Mouse (Mus musculus) heart, postnatal 36 days (tissue): ENCODE measurements around the gene 1700001C19Rik. TPM values are rescaled to one million over a fixed set of nuclear protein-coding genes. Genes with fewer than 3 reads are reported as not detected.

Source experiments
- DNase-seq, 2 experiments: peaks; one replicate each; pipeline ENCODE4 v3.0.0; 2021 to 2022
- intact Hi-C: fragments of 180-260 bp; cut with DNase I; formaldehyde crosslinking; loops from one replicate; pipeline ENCODE4 v1.15.1; 2025
- total RNA-seq, 2 experiments: library from RNA; stranded (reverse); gene quantifications; 2 replicates each; pipeline ENCODE4 v1.2.3; 2021

1700001C19Rik gene
- total RNA-seq, 2 experiments from 2014 or later = not detected

DNA sequence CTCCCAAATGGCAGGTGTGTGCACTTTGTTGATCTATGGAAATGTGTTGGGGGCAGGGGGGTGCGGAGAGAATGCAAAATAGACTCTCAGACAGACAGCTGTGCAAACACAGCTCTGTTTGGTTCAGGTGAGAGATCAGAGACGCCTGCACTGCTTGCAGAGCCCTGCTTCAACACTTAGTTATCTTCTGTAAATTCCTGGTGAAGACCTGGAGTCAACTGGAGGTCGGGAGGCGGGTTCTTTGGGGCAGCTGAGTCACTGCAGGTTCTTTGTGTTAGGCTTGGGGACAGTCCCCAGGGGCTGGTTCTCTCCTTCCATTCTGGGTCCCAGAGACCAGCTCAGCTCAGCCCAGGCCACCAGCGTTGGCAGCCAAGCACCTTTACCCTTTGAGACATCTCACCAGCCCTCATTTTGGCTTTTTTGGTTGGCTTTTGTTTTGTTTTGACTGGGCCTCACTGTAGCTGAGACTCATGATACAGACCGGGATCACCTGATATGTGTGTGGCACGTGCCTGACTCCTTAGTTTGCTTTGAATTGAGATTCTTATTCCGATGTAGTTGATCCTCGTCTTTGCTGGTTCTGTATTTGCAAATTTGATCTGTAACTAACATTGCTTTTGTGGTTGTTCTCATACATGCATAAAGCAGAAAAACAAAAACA is 25.7 kb upstream of the 1700001C19Rik start:
- DNase-seq = no peak

DNA sequence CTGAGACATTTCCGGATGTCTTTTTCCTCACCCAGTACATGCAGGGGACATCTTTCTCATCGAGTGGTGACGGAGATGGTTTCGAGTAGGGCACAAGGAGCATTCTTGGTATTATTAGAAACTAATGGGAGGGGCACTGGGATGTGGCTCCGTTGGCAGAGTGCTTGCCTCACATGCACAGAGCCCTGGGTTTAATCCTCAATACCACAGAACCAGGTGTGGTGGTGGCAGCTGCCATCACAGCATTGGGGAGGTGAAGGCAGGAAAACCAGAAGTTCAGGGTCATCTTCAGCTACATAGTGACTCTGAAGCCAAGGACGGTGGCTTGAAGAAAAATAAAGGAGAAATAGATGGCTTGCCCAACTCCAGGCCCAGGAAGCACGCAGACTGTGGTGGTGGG is 25.0 kb upstream of the 1700001C19Rik start:
- DNase-seq = no peak
- intact Hi-C loops = no loop called here

More for the DNA sequence above, 25.7 kb upstream of the 1700001C19Rik start:
- intact Hi-C loops = no loop called here

DNA sequence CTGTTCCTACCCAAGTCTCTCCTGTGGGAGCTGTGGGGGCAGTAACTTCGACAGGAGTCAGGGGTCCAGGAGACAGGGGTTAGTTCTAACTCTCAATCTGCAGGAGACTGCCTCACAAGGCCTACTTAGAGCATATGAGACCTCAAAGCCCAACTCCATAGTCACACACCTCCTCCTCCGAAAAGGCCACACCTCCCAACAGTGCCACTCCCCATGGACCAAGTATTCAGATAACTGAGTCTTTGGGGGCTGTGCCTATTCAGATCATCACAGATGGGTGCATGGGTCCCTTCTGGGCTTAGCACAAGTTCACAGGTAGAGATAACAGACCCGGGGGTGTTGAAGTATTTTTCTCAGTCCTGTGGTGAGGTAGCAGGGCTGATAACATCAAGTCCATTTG is 24.5 kb upstream of the 1700001C19Rik start:
- intact Hi-C loops = no loop called here
- DNase-seq = no peak

DNA sequence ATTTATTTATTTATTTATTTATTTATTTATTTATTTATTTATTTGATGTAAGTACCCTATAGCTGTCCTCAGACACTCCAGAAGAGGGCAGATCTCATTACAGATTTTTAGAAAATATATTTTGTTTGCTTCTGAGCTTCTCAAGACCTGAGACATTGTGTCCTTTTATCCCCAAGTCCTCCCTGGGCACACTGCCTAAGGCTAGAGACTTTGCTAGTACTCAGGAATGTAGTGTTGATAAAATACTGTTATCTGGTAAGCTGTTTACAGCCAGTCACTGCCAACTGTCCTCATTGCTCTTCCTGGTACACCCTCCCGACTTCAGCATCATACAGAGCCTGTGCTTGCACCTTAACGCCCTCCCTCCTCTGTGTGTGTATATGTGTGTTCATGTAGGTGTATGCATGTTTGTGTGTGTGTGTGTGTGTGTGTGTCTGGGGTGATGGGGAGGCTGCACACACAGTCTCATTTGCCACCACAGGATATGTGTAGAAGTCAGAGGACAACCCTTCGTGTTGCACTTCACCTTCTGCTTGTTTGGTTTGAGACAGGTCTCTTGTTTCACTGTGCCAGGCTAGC is 22.3 kb upstream of the 1700001C19Rik start:
- DNase-seq = no peak
- intact Hi-C loops = no loop called here

DNA sequence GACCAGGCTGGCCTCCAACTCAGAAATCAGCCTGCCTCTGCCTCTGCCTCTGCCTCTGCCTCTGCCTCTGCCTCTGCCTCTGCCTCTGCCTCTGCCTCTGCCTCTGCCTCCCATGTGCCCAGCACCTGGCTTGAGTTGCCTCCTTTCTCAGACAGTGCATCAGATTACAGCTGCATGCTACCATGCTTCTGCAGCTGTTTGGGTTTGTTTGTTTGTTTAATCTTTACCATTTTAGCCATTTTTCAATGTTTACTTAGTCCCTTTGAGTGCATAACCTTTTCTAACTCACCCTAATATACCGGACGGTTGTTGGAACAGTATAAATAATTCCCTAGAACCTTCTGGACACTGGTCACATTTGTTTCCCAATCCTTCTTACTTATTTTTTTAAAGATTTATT is 21.8 kb upstream of the 1700001C19Rik start:
- intact Hi-C loops = no loop called here
- no peak for DNase-seq

DNA sequence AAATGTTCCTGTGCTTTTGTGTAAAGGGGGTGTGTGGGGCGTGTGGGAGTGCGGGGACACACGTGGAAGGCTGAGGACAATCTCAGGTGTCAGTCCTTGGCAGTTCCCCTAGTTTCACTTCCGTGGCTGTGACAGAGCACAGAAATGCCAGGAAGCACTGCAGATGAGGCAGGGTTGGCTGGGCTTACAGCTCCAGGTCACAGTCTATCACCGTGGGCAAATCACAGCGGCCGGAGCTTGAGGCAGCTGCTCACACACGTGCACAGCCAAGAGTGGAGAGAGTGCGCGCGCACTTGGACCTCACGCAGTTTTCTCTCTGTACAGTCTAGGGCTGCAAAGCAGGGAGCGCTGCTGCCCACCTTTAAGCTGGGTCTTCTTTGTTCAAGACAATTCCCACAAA is 21.1 kb upstream of the 1700001C19Rik start:
- intact Hi-C loops = no loop called here
- DNase-seq = no peak

DNA sequence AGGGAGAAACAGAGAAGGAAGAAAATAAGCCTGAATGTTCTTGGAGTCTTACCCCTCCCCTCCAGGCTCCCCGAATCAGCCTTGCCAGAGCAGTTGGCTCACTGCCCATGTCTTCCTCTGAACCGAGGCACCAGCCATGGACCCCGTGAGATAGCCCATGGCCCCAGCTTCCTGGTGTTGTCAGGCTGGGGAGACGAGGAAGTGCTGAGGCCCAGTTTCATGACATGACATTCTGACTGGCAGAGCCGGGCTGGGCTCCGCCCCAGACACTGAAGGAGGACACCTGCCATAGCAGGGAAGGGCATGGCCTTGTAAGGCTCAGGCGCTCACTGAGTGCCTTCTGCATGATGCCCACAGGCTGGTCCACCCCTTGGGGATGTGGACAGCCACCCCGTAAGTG is 17.5 kb upstream of the 1700001C19Rik start:
- no peak for DNase-seq
- intact Hi-C loops = no loop called here

DNA sequence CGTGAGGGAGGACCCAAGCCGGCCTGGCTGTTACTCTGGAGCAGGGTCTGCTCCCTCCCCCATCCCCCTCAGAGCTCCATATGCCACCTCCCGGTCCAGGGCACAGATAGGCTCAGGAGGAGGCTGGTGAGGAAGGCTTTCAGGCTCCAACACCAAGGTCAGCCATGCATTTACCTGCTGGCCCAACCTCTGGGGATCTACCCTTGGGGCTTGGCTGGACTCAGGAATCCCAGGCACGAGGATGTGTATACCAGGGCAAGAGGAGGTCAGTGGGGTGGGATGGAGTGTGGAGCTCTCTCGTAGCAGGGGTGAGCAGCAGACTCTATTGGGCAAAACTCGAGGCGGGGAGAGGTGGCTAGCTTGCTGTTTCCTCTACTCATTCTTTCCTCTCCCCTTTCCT is 15.7 kb upstream of the 1700001C19Rik start:
- intact Hi-C loops = no loop called here
- no peak for DNase-seq

DNA sequence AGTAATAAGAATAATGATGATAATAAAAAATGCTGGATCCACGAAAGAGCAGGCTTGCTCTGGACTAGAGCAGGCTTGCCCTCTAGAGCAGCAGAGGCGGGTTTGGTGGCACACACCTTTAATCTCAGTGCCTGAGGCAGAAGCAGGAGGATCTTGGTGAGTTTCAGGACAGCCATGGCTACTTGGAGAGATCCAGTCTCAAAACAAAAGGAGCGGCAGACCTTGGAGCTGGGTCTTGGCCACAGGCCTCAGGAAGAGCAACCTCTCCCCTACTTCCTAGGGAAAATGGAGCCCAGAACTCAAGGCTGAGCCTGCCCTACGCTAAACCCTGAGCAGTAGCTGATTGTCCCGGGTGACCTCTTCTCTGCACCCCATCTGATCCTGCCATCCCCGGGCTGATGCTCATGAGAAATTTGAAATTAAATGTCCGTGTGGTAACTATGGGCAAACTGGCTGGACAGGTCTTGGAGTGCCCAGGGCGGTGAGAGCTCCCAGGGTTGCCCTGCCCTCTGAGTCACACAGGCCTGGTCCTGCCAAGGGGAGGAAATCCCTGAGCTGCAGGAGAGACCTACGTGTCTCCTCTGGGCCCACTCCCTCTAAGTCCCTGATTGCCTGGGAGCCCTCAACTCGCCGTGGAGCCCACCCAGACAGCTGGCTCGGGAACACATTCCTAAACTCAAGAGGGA is 13.8 kb upstream of the 1700001C19Rik start:
- no peak for DNase-seq
- intact Hi-C loops = no loop called here

DNA sequence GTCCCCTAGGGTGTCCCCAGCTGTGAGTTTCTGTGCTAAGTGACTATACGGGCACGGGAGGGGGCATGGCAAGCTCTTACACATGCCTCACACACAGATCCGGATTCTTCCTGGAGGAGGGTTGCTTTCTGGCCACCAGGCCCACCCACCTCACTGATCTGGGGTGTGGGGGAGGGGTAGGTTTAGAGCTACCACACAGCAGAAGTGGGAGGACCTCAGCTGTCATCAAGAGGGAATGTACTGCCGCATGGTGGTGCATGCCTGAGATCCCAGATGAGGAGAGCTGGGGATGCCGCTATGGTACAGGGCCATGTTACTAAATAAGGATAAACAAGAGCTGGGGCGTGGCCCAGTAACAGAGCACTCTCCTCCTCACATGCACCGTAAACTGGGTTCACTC is 13.1 kb upstream of the 1700001C19Rik start:
- DNase-seq = no peak
- intact Hi-C loops = no loop called here

DNA sequence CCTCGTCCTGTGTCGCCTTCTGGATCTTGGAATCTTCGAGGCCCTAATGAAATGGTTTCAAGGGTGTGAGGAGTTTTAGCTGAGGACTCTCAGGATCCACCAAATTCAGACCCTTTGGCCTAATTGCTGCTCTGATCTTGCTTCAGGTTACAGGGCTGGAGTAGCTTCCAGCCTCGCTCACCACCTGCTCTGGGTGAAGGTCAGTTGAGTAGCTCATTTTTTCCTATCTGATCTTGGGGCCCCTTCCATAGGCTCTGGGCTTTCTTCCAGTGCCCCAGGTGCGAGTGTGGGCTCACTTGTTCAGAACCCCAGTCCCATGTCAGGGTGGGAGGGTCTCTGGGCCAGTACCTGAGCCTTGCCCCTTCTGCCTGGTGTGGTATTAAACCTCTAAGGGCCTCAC is 12.3 kb upstream of the 1700001C19Rik start:
- no peak for DNase-seq
- intact Hi-C loops = no loop called here

DNA sequence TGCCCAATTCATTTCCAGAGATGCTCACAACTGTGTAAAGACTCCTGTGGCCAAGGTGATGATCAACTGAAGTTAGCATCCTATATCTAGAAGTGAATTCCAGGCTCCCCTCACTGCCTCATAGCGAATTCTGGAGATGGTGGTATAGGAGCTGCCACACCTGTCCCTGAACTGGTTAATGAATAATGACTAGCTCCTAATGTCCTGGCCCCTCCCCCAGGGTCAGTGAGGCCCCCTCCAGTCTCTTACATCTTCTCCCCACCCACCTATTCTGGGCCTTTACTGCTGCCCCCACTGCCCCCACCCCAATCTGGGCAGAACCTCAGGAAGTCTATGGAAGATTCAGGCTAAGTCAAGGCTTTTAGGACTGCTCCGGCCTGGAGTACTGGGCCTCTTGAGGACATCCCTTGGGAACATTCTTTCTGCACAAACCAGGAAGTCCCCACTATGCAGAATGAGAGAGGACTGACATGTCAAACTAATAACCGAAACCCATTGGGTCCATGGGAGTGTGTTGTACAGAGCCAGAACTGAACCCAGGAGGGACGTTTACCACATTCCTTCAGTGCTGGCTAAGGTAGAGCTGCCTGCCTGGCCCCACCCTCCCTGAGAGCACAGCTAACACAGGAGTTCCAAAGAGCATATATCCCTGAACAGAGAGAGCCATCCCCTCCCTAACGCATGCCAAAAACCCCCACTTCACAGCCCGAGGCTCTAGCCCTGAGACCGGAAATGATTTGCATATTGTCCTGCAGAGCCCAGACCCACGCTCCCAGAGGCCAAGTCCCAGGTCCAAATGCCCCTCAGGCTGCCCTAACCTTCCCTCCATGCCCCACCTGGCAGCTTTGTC is 11.6 kb upstream of the 1700001C19Rik start:
- intact Hi-C loops = no loop called here
- no peak for DNase-seq

DNA sequence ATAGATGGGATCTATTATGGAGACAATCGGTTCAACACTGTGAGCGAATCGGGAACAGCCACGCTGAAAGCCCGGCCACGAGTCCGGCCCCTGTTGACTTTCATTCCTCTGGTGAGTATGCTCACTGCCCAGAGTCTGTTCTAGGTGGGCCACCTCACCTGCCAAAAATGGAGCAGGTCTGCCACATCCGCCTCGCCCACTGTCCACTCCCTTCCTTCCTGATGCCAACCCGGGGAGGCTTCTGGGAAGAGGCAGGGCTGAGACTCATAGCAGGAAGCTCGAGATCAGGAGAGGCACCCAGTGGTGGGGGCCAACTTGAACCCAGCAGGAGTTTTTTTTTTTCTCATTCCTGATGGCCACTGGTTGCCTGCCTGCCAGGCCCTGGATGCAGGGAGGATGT is 9.4 kb upstream of the 1700001C19Rik start:
- no peak for DNase-seq
- intact Hi-C loops = no loop called here

DNA sequence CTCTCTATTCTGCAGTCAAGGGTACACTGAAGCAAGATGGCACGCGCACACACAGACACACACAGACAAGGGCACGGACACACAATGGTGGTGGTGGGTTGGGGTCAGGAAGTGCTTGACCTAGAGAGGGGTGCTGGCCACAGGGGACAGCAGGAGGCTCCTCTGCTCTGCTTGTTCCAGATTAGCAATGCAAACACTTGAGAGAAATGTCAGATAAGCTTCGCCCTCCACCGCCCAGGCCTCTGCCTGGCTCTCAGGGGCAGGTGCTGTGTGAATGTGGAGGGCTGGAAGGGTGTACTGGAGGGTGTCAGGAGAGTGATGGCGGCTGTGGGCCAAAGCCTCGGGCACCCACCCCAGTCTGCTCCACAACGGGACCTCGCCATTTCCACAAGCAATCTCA is 8.8 kb upstream of the 1700001C19Rik start:
- no peak for DNase-seq
- intact Hi-C loops = no loop called here

DNA sequence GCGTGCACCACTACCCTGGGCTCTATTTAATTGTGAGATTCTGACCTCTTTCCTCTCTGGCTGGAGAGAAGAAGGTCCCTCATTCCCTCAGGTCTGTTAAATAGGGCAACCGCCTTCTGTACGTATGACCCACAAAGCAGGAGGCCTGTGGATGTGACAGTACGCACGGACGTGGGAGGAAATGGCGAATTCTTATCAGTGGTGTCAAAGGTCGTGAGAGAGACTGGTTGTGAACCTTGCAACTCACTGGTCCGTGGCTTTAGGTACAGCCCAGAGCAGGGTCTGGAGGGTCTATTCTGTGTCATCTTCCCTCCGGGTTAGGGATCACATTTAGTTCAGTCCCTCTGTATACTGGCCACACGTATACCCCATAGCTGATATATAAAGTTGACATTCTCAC is 8.3 kb upstream of the 1700001C19Rik start:
- no peak for DNase-seq
- intact Hi-C loops = no loop called here

DNA sequence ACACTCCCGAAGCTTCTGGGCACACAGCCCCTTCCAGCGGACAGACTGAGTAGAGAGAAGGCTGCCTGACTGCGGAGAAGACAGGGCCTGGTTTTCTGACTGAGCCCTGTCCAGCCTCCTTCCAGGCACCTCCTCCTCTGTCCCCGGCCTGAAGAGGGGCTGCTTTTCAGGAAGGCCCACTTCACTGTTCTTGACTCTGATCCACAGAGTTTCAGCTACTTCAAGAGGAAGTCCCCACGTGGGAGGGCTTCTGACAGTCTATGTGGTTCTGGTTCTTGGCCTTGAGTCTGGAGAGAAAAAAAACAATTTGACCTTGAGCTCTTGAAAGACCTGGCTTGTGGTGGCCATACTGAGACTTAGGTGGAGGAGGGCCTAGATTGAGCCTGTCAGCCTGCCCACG is 6.9 kb upstream of the 1700001C19Rik start:
- intact Hi-C loops = no loop called here

DNA sequence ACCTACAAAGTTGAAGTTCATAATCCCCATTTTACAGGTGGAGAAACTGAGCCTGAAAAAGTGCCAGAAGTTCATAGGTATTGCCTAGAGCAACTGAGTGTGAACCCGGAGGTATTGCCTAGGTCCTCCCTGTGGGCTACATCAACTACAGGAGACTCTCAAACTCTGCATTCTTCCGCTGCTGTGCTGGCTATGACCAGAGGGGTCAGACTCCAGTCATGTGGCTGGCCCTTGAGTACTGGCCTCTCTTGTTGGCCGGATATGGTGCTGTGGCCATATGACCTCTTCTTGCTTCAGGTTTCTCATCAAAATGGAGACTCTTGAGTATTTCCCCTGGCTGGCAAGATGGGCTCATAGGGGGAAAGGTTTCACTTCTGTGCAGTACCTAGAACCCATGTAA is 5.1 kb upstream of the 1700001C19Rik start:
- intact Hi-C loops = no loop called here
- DNase-seq = no peak

More for the DNA sequence above, 6.9 kb upstream of the 1700001C19Rik start:
- DNase-seq = no peak

DNA sequence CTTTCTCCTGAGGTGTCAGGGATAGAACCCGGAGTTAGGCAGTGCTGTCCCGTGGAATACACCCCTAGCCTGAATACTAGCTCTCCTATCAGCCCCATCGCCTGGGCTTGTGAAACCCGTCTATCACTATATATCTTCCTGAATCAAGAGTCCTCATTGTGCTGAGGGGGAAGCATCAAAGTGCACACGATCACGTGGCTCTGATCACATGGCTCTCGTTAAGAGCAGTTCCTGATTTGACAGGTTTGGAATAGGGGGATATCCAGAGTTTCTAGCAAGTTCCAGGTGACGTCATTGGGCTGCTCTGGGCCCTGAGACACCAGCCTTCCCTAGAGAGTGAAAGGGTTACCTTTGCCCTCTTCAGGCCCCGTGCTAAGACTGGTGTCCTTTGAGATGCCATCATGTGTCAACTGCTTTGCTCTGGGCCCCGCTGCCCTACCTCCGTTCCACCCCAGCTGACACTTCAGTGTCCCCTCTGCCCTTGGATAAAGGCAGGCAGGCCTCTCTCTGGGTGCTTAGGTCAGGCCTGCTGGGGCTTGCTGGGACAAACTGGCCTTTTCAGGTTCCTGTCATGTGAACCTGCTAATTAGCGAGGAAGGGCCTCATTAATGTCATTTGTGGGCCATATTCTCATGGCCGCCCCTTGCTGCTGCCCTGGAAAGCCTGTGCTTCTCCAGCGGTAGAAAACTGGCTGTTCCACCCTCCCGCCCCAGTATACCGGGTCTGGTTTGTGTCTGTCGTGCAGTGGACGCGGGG is 4.3 kb upstream of the 1700001C19Rik start:
- DNase-seq = no peak
- intact Hi-C loops = no loop called here

DNA sequence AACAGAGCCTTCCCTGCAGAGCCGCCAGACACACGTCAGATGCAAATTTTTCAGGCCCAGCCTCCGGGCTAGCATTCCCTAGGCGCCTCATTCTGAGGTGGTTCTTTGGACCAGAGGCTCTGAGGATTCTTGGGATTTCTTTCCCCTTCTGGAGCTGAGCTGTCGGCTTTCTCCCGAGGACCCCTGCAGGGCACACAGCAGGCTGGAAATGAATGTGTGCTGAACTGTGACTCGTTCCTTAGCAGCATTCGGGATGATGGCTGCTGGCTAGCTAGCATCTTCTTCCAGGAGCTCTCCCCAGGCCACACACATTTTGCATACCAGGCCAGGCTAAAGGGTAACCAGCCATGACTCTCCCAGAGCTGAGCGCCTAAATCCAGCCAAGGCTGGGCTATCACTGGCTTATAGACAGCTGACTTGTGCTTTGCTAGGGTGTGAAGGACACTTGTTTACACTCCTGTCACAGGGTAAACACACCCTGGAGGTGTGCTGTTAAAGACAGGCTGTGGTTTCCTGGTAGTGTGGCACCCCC is 3.2 kb upstream of the 1700001C19Rik start:
- intact Hi-C loops = no loop called here

DNA sequence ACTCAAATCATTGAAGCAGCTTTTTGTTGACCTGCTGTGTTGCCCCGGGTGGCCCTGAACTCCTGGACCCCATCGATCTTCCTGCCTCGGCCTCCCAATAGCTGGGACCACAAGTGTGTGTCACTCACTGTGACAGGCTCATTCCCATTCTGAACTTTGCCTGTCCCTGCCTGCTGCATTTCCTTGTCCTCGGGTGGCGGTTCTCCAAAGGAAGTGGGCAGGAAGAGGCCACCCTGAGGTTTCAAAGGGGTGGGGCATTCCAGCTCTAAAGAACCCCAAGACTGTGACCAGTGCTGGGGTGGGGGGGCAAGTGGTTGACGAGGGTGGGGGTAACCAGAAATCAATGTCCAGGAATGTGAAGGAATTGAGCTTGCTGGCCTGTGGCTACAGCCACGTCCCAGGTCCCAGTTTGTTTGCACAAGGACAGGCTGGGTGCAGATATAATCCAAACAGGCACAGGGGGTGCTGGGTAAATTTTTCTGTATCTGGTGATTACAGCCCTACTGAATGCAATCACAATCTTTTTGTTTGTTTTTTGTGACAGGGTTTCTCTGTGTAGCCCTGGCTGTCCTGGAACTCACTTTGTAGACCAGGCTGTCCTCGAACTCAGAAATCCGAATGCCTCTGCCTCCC is 2.3 kb upstream of the 1700001C19Rik start:
- intact Hi-C loops = no loop called here
- no peak for DNase-seq

More for the DNA sequence above, 3.2 kb upstream of the 1700001C19Rik start:
- DNase-seq = no peak
